In the genomic region with DNA sequence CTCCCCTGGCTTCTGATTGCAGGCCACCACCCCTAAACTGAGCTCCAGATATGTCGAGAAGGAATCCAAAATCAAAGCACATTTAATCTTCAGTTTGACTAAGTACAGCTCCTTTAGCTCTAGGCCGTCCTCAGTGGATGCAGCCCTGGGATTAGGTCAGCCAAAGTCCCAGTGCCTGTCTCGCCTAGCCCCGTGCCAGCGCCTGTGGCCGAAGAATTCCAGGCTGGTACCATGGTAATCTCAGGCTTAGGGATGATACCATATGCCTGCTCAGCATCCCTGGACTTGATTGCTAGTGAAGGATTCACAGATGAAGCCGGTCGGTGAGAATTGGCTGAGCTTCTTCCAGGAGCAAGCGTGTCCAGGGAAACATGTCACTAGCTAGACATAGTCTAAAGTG, we compare ENCODE assay signal across 19 mouse cellular contexts.
DNase-seq lines count a peak whose midpoint lies in the region; ATAC-seq lines count a peak whose summit lies in the region.
"Had no signal": no experiment of that assay in that cellular context is flagged by ENCODE, and none has a peak within 500 bp of the region (broad histone marks: within the 10 kb centered on the region; RNA-seq: fewer than 3 reads in every experiment).

No protein-coding gene starts in this region.

- peak; percentile 84 for DNase-seq in midbrain, embryonic 11.5 days (ENCODE audit: low spot score, missing footprints)
- DNase-seq in midbrain, embryonic 14.5 days, result no peak
- peak; percentile 31 for DNase-seq in cerebellum, adult 11-12 months
- DNase-seq in cerebellum, adult 9-11 months, result peak; percentile 41
- no peak for DNase-seq in right cerebral cortex, postnatal 4 days
- DNase-seq in right cerebral cortex, adult 2 months (ENCODE audit: low spot score in 2 of 2), result no peak
- DNase-seq in layer of hippocampus, postnatal 14 days (ENCODE audit: low spot score in 2 of 2), result no peak
- DNase-seq: adrenal gland, postnatal 10 days; heart, postnatal 14 days; kidney, adult 9 months; kidney, postnatal 36 days; lung, postnatal 4 days had no signal

- H3K27me3 ChIP-seq in midbrain, embryonic 11.5 days (ENCODE audit: control insufficient read depth, insufficient read depth, low read length), result no peaks in the 10 kb centered on the region
- no peaks in the 10 kb centered on the region for H3K27me3 ChIP-seq in midbrain, embryonic 14.5 days (ENCODE audit: control insufficient read depth, insufficient read depth, low read length)
- H3K27me3 ChIP-seq: heart, embryonic 12.5 days; limb, embryonic 13.5 days; lung, embryonic 15.5 days; neural tube, embryonic 15.5 days had no signal

- peaks cover 24% of the 10 kb centered on the region for H3K4me1 ChIP-seq in midbrain, embryonic 11.5 days (ENCODE audit: control insufficient read depth, insufficient read depth, low read length)
- peaks cover 11% of the 10 kb centered on the region for H3K4me1 ChIP-seq in midbrain, embryonic 14.5 days (ENCODE audit: control insufficient read depth, insufficient read depth, low read length)
- H3K4me1 ChIP-seq: limb, embryonic 13.5 days; lung, embryonic 15.5 days had no signal

- H3K36me3 ChIP-seq in midbrain, embryonic 11.5 days (ENCODE audit: control insufficient read depth, insufficient read depth, low read length), result no peaks in the 10 kb centered on the region
- no peaks in the 10 kb centered on the region for H3K36me3 ChIP-seq in midbrain, embryonic 14.5 days (ENCODE audit: control insufficient read depth, insufficient read depth, low read length)
- H3K36me3 ChIP-seq: embryonic facial prominence, embryonic 10.5 days; heart, embryonic 12.5 days; limb, embryonic 13.5 days; lung, embryonic 15.5 days; neural tube, embryonic 15.5 days had no signal

- 39% methylated on average over 9 of the region's 9 CpGs for WGBS in midbrain, embryonic 11.5 days
- WGBS in midbrain, embryonic 14.5 days, result 39% methylated on average over 9 of the region's 9 CpGs

- no peak overlapping the region for H3K9ac ChIP-seq in midbrain, embryonic 11.5 days (ENCODE audit: low read length)
- H3K9ac ChIP-seq in midbrain, embryonic 14.5 days (replicated peaks; ENCODE audit: low read length), result no peak overlapping the region
- H3K9ac ChIP-seq: heart, embryonic 12.5 days; limb, embryonic 13.5 days; liver, embryonic 14.5 days; lung, embryonic 15.5 days; neural tube, embryonic 15.5 days had no signal

- H3K9me3 ChIP-seq in midbrain, embryonic 11.5 days (ENCODE audit: control insufficient read depth, low read length), result no peaks in the 10 kb centered on the region; the same call in 1 of the 2 replicates
- H3K9me3 ChIP-seq in midbrain, embryonic 14.5 days (ENCODE audit: control insufficient read depth, low read length), result no peaks in the 10 kb centered on the region
- H3K9me3 ChIP-seq: embryonic facial prominence, embryonic 10.5 days; heart, embryonic 12.5 days; limb, embryonic 13.5 days; lung, embryonic 15.5 days; neural tube, embryonic 15.5 days had no signal

- no peak for ATAC-seq in midbrain, embryonic 11.5 days (ENCODE audit: low FRiP score)
- no peak for ATAC-seq in midbrain, embryonic 14.5 days (ENCODE audit: low FRiP score, low TSS enrichment)

- H3K4me2 ChIP-seq in midbrain, embryonic 11.5 days, result no peak overlapping the region
- no peak overlapping the region for H3K4me2 ChIP-seq in midbrain, embryonic 14.5 days (ENCODE audit: low read length)
- H3K4me2 ChIP-seq: heart, embryonic 12.5 days; limb, embryonic 13.5 days; lung, embryonic 15.5 days; neural tube, embryonic 15.5 days had no signal

- H3K4me3 ChIP-seq in midbrain, embryonic 11.5 days (ENCODE audit: low read depth, low read length), result no peak overlapping the region
- no peak overlapping the region for H3K4me3 ChIP-seq in midbrain, embryonic 14.5 days (replicated peaks; ENCODE audit: low read depth, low read length)
- H3K4me3 ChIP-seq: embryonic facial prominence, embryonic 10.5 days; heart, embryonic 12.5 days; limb, embryonic 13.5 days; lung, embryonic 15.5 days; neural tube, embryonic 15.5 days had no signal

- H3K27ac ChIP-seq in midbrain, embryonic 11.5 days (ENCODE audit: low read depth, low read length), result no peak overlapping the region
- H3K27ac ChIP-seq in midbrain, embryonic 14.5 days (replicated peaks; ENCODE audit: low read depth, low read length), result no peak overlapping the region
- H3K27ac ChIP-seq: embryonic facial prominence, embryonic 10.5 days; limb, embryonic 13.5 days; liver, embryonic 14.5 days; lung, embryonic 15.5 days; neural tube, embryonic 15.5 days; stomach, postnatal 0 days had no signal

Comparison
In these comparisons a context has a peak if more than half of its experiments do, and no peak if none do; other contexts are left out.
1. DNase-seq: peak in midbrain, embryonic 11.5 days (single experiment), cerebellum, adult 11-12 months (single experiment) and cerebellum, adult 9-11 months (single experiment); none in midbrain, embryonic 14.5 days (single experiment), right cerebral cortex, postnatal 4 days (single experiment), right cerebral cortex, adult 2 months (0 of 2) and layer of hippocampus, postnatal 14 days (0 of 2).